Mouse (Mus musculus): ENCODE data around the gene Cdkn2d. TPM values are rescaled to one million over a fixed set of nuclear protein-coding genes. Genes with fewer than 3 reads are reported as not detected.
A peak's percentile ranks its signal among the peaks of the same experiment; 100 is the strongest.
"Not testable (repeated sequence)": the region's sequence is repeated elsewhere in the genome, so short reads cannot be mapped to it uniquely, and the experiment has no call there.

Gene Cdkn2d
- polyA plus RNA-seq, 1 experiment from 2014 or later: 51.3 TPM

- 92% methylated on average over 7 of the region's 8 CpGs for WGBS
- not testable (repeated sequence) for H3K4me1 ChIP-seq (ENCODE audit: control insufficient read depth, insufficient read depth, low read length); DNase-seq (ENCODE audit: low spot score); H3K27me3 ChIP-seq (ENCODE audit: control insufficient read depth, insufficient read depth, low read length); H3K36me3 ChIP-seq (replicated peaks; ENCODE audit: control insufficient read depth, insufficient read depth, low read depth, low read length); H3K9ac ChIP-seq (replicated peaks; ENCODE audit: low read length); H3K27ac ChIP-seq (replicated peaks; ENCODE audit: low read depth, low read length); H3K4me3 ChIP-seq (ENCODE audit: low read depth, low read length); H3K9me3 ChIP-seq (replicated peaks; ENCODE audit: control insufficient read depth, low read length); H3K4me2 ChIP-seq (ENCODE audit: low read depth, low read length); ATAC-seq (replicated peaks; ENCODE audit: insufficient number of reproducible peaks, low FRiP score, low TSS enrichment, low read depth)
Measured at GRCm38 (mm10) chr9:21322917-21323297, 31.7 kb upstream of the Cdkn2d start.

GRCm38 (mm10) chr9:21322211-21322916, 31.2 kb upstream of the Cdkn2d start:
- Histone ChIP-seq H3K4me1 (ENCODE audit: control insufficient read depth, insufficient read depth, low read length) (no peaks in the 10 kb centered on the region; the same call in 1 of the 2 replicates), H3K4me2 (ENCODE audit: low read depth, low read length) (no peak overlapping the region; the same call in 1 of the 2 replicates), H3K27me3 (ENCODE audit: control insufficient read depth, insufficient read depth, low read length) (no peaks in the 10 kb centered on the region), H3K4me3 (ENCODE audit: low read depth, low read length) (no peak overlapping the region), H3K27ac (replicated peaks; ENCODE audit: low read depth, low read length) (no peak overlapping the region), H3K36me3 (replicated peaks; ENCODE audit: control insufficient read depth, insufficient read depth, low read depth, low read length) (no peaks in the 10 kb centered on the region), H3K9me3 (replicated peaks; ENCODE audit: control insufficient read depth, low read length) (no peaks in the 10 kb centered on the region), H3K9ac (replicated peaks; ENCODE audit: low read length) (no peak overlapping the region)
- no peak for DNase-seq (ENCODE audit: low spot score)
- no peak for ATAC-seq (replicated peaks; ENCODE audit: insufficient number of reproducible peaks, low FRiP score, low TSS enrichment, low read depth)
- 88% methylated on average over 19 of the region's 19 CpGs for WGBS

GRCm38 (mm10) chr9:21321513-21321835, 30.3 kb upstream of the Cdkn2d start:
- DNase-seq (ENCODE audit: low spot score) (peak; percentile 14), ATAC-seq (replicated peaks; ENCODE audit: insufficient number of reproducible peaks, low FRiP score, low TSS enrichment, low read depth) (no peak; the same call in 1 of the 2 replicates)

GRCm38 (mm10) chr9:21320619-21321512, 29.7 kb upstream of the Cdkn2d start, which contains the start of gene Slc44a2:
TSS of gene Slc44a2 (plus strand) at chr9:21320698.
- DNase-seq (ENCODE audit: low spot score): peak; percentile 94
- Histone ChIP-seq H3K4me1 (ENCODE audit: control insufficient read depth, insufficient read depth, low read length) (no peaks in the 10 kb centered on the region; the same call in 1 of the 2 replicates), H3K36me3 (replicated peaks; ENCODE audit: control insufficient read depth, insufficient read depth, low read depth, low read length) (no peaks in the 10 kb centered on the region), H3K9ac (replicated peaks; ENCODE audit: low read length) (peak within 1 kb of the TSS; percentile 86), H3K27me3 (ENCODE audit: control insufficient read depth, insufficient read depth, low read length) (no peaks in the 10 kb centered on the region), H3K4me3 (ENCODE audit: low read depth, low read length) (peak within 1 kb of the TSS; percentile 75), H3K4me2 (ENCODE audit: low read depth, low read length) (peak within 1 kb of the TSS; percentile 75), H3K9me3 (replicated peaks; ENCODE audit: control insufficient read depth, low read length) (no peaks in the 10 kb centered on the region), H3K27ac (replicated peaks; ENCODE audit: low read depth, low read length) (no peak within 1 kb of the TSS; the same call in 1 of the 2 replicates)
- peak; percentile 86 for ATAC-seq (replicated peaks; ENCODE audit: insufficient number of reproducible peaks, low FRiP score, low TSS enrichment, low read depth)
- under 1% methylated on average over 46 of the region's 52 CpGs for WGBS

More at GRCm38 (mm10) chr9:21321513-21321835, 30.3 kb upstream of the Cdkn2d start:
- Histone ChIP-seq H3K27ac (replicated peaks; ENCODE audit: low read depth, low read length) (no peak overlapping the region), H3K27me3 (ENCODE audit: control insufficient read depth, insufficient read depth, low read length) (no peaks in the 10 kb centered on the region), H3K4me3 (ENCODE audit: low read depth, low read length) (peak overlapping the region; percentile 75), H3K4me2 (ENCODE audit: low read depth, low read length) (peak overlapping the region; percentile 75), H3K9me3 (replicated peaks; ENCODE audit: control insufficient read depth, low read length) (no peaks in the 10 kb centered on the region), H3K9ac (replicated peaks; ENCODE audit: low read length) (peak overlapping the region; percentile 86), H3K4me1 (ENCODE audit: control insufficient read depth, insufficient read depth, low read length) (no peaks in the 10 kb centered on the region; the same call in 1 of the 2 replicates), H3K36me3 (replicated peaks; ENCODE audit: control insufficient read depth, insufficient read depth, low read depth, low read length) (no peaks in the 10 kb centered on the region)
- 7% methylated on average over 6 of the region's 6 CpGs for WGBS

GRCm38 (mm10) chr9:21320280-21320618, 29.0 kb upstream of the Cdkn2d start:
- ATAC-seq (replicated peaks; ENCODE audit: insufficient number of reproducible peaks, low FRiP score, low TSS enrichment, low read depth): peak; percentile 47; the same call in 1 of the 2 replicates
- Histone ChIP-seq H3K9me3 (replicated peaks; ENCODE audit: control insufficient read depth, low read length) (no peaks in the 10 kb centered on the region), H3K4me3 (ENCODE audit: low read depth, low read length) (peak overlapping the region; percentile 75), H3K36me3 (replicated peaks; ENCODE audit: control insufficient read depth, insufficient read depth, low read depth, low read length) (no peaks in the 10 kb centered on the region), H3K27ac (replicated peaks; ENCODE audit: low read depth, low read length) (no peak overlapping the region), H3K9ac (replicated peaks; ENCODE audit: low read length) (no peak overlapping the region; the same call in 1 of the 2 replicates), H3K4me2 (ENCODE audit: low read depth, low read length) (peak overlapping the region; percentile 75), H3K27me3 (ENCODE audit: control insufficient read depth, insufficient read depth, low read length) (no peaks in the 10 kb centered on the region), H3K4me1 (ENCODE audit: control insufficient read depth, insufficient read depth, low read length) (no peaks in the 10 kb centered on the region; the same call in 1 of the 2 replicates)
- WGBS: 33% methylated on average over 4 of the region's 4 CpGs
- no peak for DNase-seq (ENCODE audit: low spot score)

GRCm38 (mm10) chr9:21319503-21319902, 28.3 kb upstream of the Cdkn2d start:
- H3K27ac ChIP-seq (replicated peaks; ENCODE audit: low read depth, low read length): no peak overlapping the region
- no peak overlapping the region for H3K9ac ChIP-seq (replicated peaks; ENCODE audit: low read length)
- ATAC-seq (replicated peaks; ENCODE audit: insufficient number of reproducible peaks, low FRiP score, low TSS enrichment, low read depth): no peak
- H3K9me3 ChIP-seq (replicated peaks; ENCODE audit: control insufficient read depth, low read length): no peaks in the 10 kb centered on the region
- H3K4me1 ChIP-seq (ENCODE audit: control insufficient read depth, insufficient read depth, low read length): no peaks in the 10 kb centered on the region; the same call in 1 of the 2 replicates
- no peak overlapping the region for H3K4me2 ChIP-seq (ENCODE audit: low read depth, low read length)
- DNase-seq (ENCODE audit: low spot score): no peak
- 94% methylated on average over 4 of the region's 4 CpGs for WGBS
- H3K4me3 ChIP-seq (ENCODE audit: low read depth, low read length): no peak overlapping the region
- no peaks in the 10 kb centered on the region for H3K36me3 ChIP-seq (replicated peaks; ENCODE audit: control insufficient read depth, insufficient read depth, low read depth, low read length)
- H3K27me3 ChIP-seq (ENCODE audit: control insufficient read depth, insufficient read depth, low read length): no peaks in the 10 kb centered on the region

- Histone ChIP-seq H3K36me3 (replicated peaks; ENCODE audit: control insufficient read depth, insufficient read depth, low read depth, low read length) (no peaks in the 10 kb centered on the region), H3K27me3 (ENCODE audit: control insufficient read depth, insufficient read depth, low read length) (no peaks in the 10 kb centered on the region), H3K9me3 (replicated peaks; ENCODE audit: control insufficient read depth, low read length) (no peaks in the 10 kb centered on the region), H3K27ac (replicated peaks; ENCODE audit: low read depth, low read length) (no peak overlapping the region), H3K4me1 (ENCODE audit: control insufficient read depth, insufficient read depth, low read length) (no peaks in the 10 kb centered on the region; the same call in 1 of the 2 replicates), H3K4me3 (ENCODE audit: low read depth, low read length) (no peak overlapping the region), H3K4me2 (ENCODE audit: low read depth, low read length) (no peak overlapping the region), H3K9ac (replicated peaks; ENCODE audit: low read length) (no peak overlapping the region)
- no peak for ATAC-seq (replicated peaks; ENCODE audit: insufficient number of reproducible peaks, low FRiP score, low TSS enrichment, low read depth)
- 90% methylated on average over 6 of the region's 6 CpGs for WGBS
- no peak for DNase-seq (ENCODE audit: low spot score)
Measured at GRCm38 (mm10) chr9:21318792-21319191, 27.6 kb upstream of the Cdkn2d start.

GRCm38 (mm10) chr9:21316696-21317095, 25.5 kb upstream of the Cdkn2d start:
- H3K36me3 ChIP-seq (replicated peaks; ENCODE audit: control insufficient read depth, insufficient read depth, low read depth, low read length): no peaks in the 10 kb centered on the region
- no peak overlapping the region for H3K4me3 ChIP-seq (ENCODE audit: low read depth, low read length)
- H3K4me1 ChIP-seq (ENCODE audit: control insufficient read depth, insufficient read depth, low read length): no peaks in the 10 kb centered on the region; the same call in 1 of the 2 replicates
- H3K9me3 ChIP-seq (replicated peaks; ENCODE audit: control insufficient read depth, low read length): no peaks in the 10 kb centered on the region
- ATAC-seq (replicated peaks; ENCODE audit: insufficient number of reproducible peaks, low FRiP score, low TSS enrichment, low read depth) (no peak), DNase-seq (ENCODE audit: low spot score) (no peak)
- H3K27ac ChIP-seq (replicated peaks; ENCODE audit: low read depth, low read length): no peak overlapping the region
- WGBS: 77% methylated on average over 7 of the region's 7 CpGs
- H3K4me2 ChIP-seq (ENCODE audit: low read depth, low read length): no peak overlapping the region
- H3K27me3 ChIP-seq (ENCODE audit: control insufficient read depth, insufficient read depth, low read length): peaks cover 11% of the 10 kb centered on the region
- H3K9ac ChIP-seq (replicated peaks; ENCODE audit: low read length): no peak overlapping the region

Data from embryonic facial prominence, embryonic 11.5 days (tissue).